Mouse (Mus musculus) liver, postnatal 0 days (tissue): ENCODE measurements at regions not wholly inside any gene's neighbourhood (a gene's known extent, or its start where the extent isn't known, plus 50 kb on each side); places are given as distances from the start of the nearest gene placed in this dataset.

Source experiments
- CTCF ChIP-seq: sonication (generic); IDR thresholded peaks from 2 replicates; pipeline ENCODE4 v1.5.1; 2016; ENCODE audit warnings: antibody characterized with exemption, low read depth
- EP300 ChIP-seq: IDR thresholded peaks from 2 replicates; pipeline ENCODE4 v1.6.1; 2016; ENCODE audit warnings: antibody characterized with exemption, low read depth, mild to moderate bottlenecking

GRCm38 (mm10) chr2:171388936-171389335, 654.3 kb downstream of the Cbln4 start:
- no peak for TF ChIP-seq CTCF
- no peak for TF ChIP-seq EP300
